Mouse (Mus musculus): ENCODE results near the gene Gm6583. TPM values are rescaled to one million over a fixed set of nuclear protein-coding genes. Genes with fewer than 3 reads are reported as not detected.

Gene Gm6583
- polyA plus RNA-seq, 1 experiment from 2014 or later = 0.13 TPM

GRCm38 (mm10) chr5:112316468-112316867 lies 39.4 kb downstream of the Gm6583 start:
- no peaks in the 10 kb centered on the region for H3K4me1 ChIP-seq (ENCODE audit: control insufficient read depth, insufficient read depth, low read length)
- H3K27ac ChIP-seq (replicated peaks; ENCODE audit: low read depth, low read length) = no peak overlapping the region
- H3K36me3 ChIP-seq (ENCODE audit: control insufficient read depth, insufficient read depth, low read length) = peaks cover 36% of the 10 kb centered on the region; the same call in 1 of the 2 replicates
- no peak for ATAC-seq (ENCODE audit: low read depth)
- no peaks in the 10 kb centered on the region for H3K27me3 ChIP-seq (replicated peaks; ENCODE audit: control insufficient read depth, insufficient read depth, low read length)
- H3K4me3 ChIP-seq (ENCODE audit: low read depth, low read length) = no peak overlapping the region
- 83% methylated on average over 5 of the region's 5 CpGs for WGBS
- DNase-seq (ENCODE audit: low spot score) = no peak
- H3K4me2 ChIP-seq (ENCODE audit: low read depth, low read length) = no peak overlapping the region
- H3K9ac ChIP-seq (ENCODE audit: low read depth, low read length) = no peak overlapping the region
- H3K9me3 ChIP-seq (ENCODE audit: control insufficient read depth, low read length) = no peaks in the 10 kb centered on the region

DNA sequence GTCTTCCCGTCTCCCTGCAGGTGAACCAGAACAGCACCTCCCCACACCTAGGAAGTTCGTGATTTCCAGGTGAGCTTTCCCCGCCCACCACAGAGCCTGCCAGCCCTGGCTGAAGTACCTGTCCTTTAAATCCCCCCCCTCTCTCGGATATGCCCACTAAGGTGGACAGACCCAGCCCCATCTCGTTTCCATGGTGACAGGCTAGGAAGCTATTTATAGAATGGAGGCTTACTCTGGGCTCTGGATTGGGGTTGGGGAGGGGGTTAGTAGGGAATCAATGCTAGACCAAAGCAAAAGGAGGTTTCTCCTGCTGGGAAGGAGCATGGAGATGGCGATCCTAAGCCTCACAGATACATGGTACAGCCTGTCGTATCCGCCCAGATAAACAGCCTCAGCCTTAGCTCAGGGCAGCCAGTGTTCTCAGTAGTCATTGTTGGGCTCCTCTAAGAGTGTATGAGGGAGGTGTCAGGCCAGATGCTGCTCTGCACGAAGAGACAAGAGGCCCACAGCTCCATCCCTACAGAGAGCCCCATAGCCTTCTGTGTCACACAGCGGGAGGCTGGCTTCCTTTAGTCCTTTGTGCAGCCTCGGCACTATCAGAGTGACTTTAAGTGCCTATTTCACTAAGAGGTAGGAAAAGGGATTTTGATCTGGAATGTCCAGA lies 42.5 kb downstream of the Gm6583 start:
- no peaks in the 10 kb centered on the region for H3K4me1 ChIP-seq (ENCODE audit: control insufficient read depth, insufficient read depth, low read length)
- H3K27ac ChIP-seq (replicated peaks; ENCODE audit: low read depth, low read length) = no peak overlapping the region
- H3K36me3 ChIP-seq (ENCODE audit: control insufficient read depth, insufficient read depth, low read length) = peaks cover 65% of the 10 kb centered on the region
- no peak overlapping the region for H3K4me3 ChIP-seq (ENCODE audit: low read depth, low read length)
- no peak overlapping the region for H3K9ac ChIP-seq (ENCODE audit: low read depth, low read length)
- no peak overlapping the region for H3K4me2 ChIP-seq (ENCODE audit: low read depth, low read length)
- no peaks in the 10 kb centered on the region for H3K9me3 ChIP-seq (ENCODE audit: control insufficient read depth, low read length)
- ATAC-seq (ENCODE audit: low read depth) = no peak; the same call in 1 of the 2 replicates
- DNase-seq (ENCODE audit: low spot score) = no peak
- no peaks in the 10 kb centered on the region for H3K27me3 ChIP-seq (replicated peaks; ENCODE audit: control insufficient read depth, insufficient read depth, low read length)
- WGBS = 81% methylated on average over 11 of the region's 11 CpGs

GRCm38 (mm10) chr5:112305842-112306241 lies 50.0 kb downstream of the Gm6583 start:
- WGBS = 66% methylated on average over 5 of the region's 5 CpGs
- Histone ChIP-seq H3K27ac (replicated peaks; ENCODE audit: low read depth, low read length) (no peak overlapping the region), H3K9ac (ENCODE audit: low read depth, low read length) (no peak overlapping the region), H3K27me3 (replicated peaks; ENCODE audit: control insufficient read depth, insufficient read depth, low read length) (no peaks in the 10 kb centered on the region), H3K36me3 (ENCODE audit: control insufficient read depth, insufficient read depth, low read length) (peaks cover 37% of the 10 kb centered on the region), H3K9me3 (ENCODE audit: control insufficient read depth, low read length) (no peaks in the 10 kb centered on the region), H3K4me3 (ENCODE audit: low read depth, low read length) (no peak overlapping the region), H3K4me2 (ENCODE audit: low read depth, low read length) (no peak overlapping the region), H3K4me1 (ENCODE audit: control insufficient read depth, insufficient read depth, low read length) (no peaks in the 10 kb centered on the region)
- no peak for DNase-seq (ENCODE audit: low spot score)
- ATAC-seq (ENCODE audit: low read depth) = no peak

Other genes starting within 250 kb of the Gm6583 start
- gene Cryba4, start 103.5 kb downstream of the Gm6583 start, polyA plus RNA-seq (2014; fragmentation: Nextera tagmentation; extraction: Ambion mirVana) = 2.7 and 2.8 TPM in 2 replicates
- 1.8 and 3.2 TPM in 2 replicates for gene Crybb1, start 100.2 kb downstream of the Gm6583 start, polyA plus RNA-seq (2014; fragmentation: Nextera tagmentation; extraction: Ambion mirVana)
- gene Tpst2, start 79.3 kb downstream of the Gm6583 start, polyA plus RNA-seq (2014; fragmentation: Nextera tagmentation; extraction: Ambion mirVana) = 46.9 and 50.6 TPM in 2 replicates
- 23.1 and 23.2 TPM in 2 replicates for gene Tfip11, start 29.7 kb downstream of the Gm6583 start, polyA plus RNA-seq (2014; fragmentation: Nextera tagmentation; extraction: Ambion mirVana)
- gene Srrd, start 13.0 kb downstream of the Gm6583 start, polyA plus RNA-seq (2014; fragmentation: Nextera tagmentation; extraction: Ambion mirVana) = 30.3 and 34.3 TPM in 2 replicates
- gene Hps4, start 12.9 kb downstream of the Gm6583 start, polyA plus RNA-seq (2014; fragmentation: Nextera tagmentation; extraction: Ambion mirVana) = 31.1 and 31.6 TPM in 2 replicates
- 18.2 and 20.3 TPM in 2 replicates for gene Asphd2, start 38.8 kb upstream of the Gm6583 start, polyA plus RNA-seq (2014; fragmentation: Nextera tagmentation; extraction: Ambion mirVana)
- not detected in 2 replicates for gene Gm6588, start 93.4 kb upstream of the Gm6583 start, polyA plus RNA-seq (2014; fragmentation: Nextera tagmentation; extraction: Ambion mirVana)
- gene Sez6l, start 221.2 kb upstream of the Gm6583 start, polyA plus RNA-seq (2014; fragmentation: Nextera tagmentation; extraction: Ambion mirVana) = 0.82 and 1.2 TPM in 2 replicates

All from embryonic facial prominence, embryonic 14.5 days (tissue).